Mouse (Mus musculus) small intestine, adult 2 months (tissue): ENCODE measurements around the gene Atp5g2. TPM values are rescaled to one million over a fixed set of nuclear protein-coding genes. Genes with fewer than 3 reads are reported as not detected.

Experiments used
- H3K27ac ChIP-seq: fragments of 200-500 bp; 2 replicates; pipeline ENCODE4 v1.5.1; 2012; ENCODE audit warnings: low read depth, low read length, control low read depth, inconsistent platforms; ENCODE audit not compliant: insufficient read depth
- H3K27me3 ChIP-seq: fragments of 200-500 bp; 2 replicates; pipeline ENCODE4 v1.6.1; 2012; ENCODE audit warnings: mild to moderate bottlenecking, moderate library complexity, low read length, inconsistent platforms; ENCODE audit not compliant: control insufficient read depth, insufficient read depth
- H3K36me3 ChIP-seq: fragments of 200-500 bp; 2 replicates; pipeline ENCODE4 v1.6.1; 2012; ENCODE audit warnings: mild to moderate bottlenecking, low read length, control low read depth, inconsistent platforms; ENCODE audit not compliant: control insufficient read depth, insufficient read depth
- H3K4me1 ChIP-seq: fragments of 200-500 bp; 2 replicates; pipeline ENCODE4 v1.6.1; 2012; ENCODE audit warnings: low read length, inconsistent platforms, mixed read lengths; ENCODE audit not compliant: control insufficient read depth, insufficient read depth, insufficient read length
- H3K4me3 ChIP-seq: fragments of 200-500 bp; 2 replicates; pipeline ENCODE4 v1.5.1; 2012; ENCODE audit warnings: low read depth, mild to moderate bottlenecking, control low read depth, inconsistent platforms, low read length, moderate library complexity
- CTCF ChIP-seq: fragments of 200-500 bp; IDR thresholded peaks from 2 replicates; pipeline ENCODE4 v1.5.1; 2012; ENCODE audit warnings: low read depth, mild to moderate bottlenecking, control low read depth, inconsistent platforms, low read length, moderate library complexity, mixed read lengths; ENCODE audit not compliant: insufficient replicate concordance, insufficient read length; ENCODE audit errors: extremely low read depth
- POLR2A ChIP-seq: fragments of 200-500 bp; IDR thresholded peaks from 2 replicates; pipeline ENCODE4 v1.6.1; 2012; ENCODE audit warnings: low read depth, mild to moderate bottlenecking, control low read depth, inconsistent platforms, low read length, moderate library complexity
- WGBS: fragments of 180-500 bp; shearing (Covaris S2); methylation state at CpG from one replicate; pipeline ENCODE4 v1.1.7; 2018; 5-methylcytosine and 5-hydroxymethylcytosine counted together
- polyA plus RNA-seq: library from polyadenylated mRNA; depleted of rRNA; stranded (reverse); fragments of >200 nt; gene quantifications from 2 replicates; pipeline ENCODE4 v1.2.3, GENCODE M21; 2012

The Atp5g2 gene
- polyA plus RNA-seq, 1 experiment = 295 TPM

DNA sequence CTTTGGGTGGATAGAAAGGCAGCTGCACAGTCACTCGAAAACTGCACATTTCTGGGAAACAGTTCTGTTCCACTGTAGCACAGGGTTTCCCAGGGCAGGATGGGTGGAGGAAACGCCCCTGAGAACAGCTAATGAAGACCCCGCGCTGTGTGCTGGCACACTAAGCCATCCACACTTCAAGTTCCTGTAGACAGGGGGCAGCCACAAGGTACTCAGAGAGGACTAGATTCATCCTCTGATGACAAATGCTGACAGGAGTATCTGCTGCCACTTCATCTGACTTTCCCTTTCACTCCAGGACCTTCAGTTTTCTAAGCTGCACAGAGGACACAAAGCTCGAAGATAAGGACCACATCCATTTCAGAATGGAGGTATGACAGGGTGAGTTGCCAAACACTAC is 32.7 kb upstream of the Atp5g2 start:
- Histone ChIP-seq H3K4me1 (no peaks in the 10 kb centered on the region), H3K27ac (no peak overlapping the region), H3K36me3 (peaks cover 13% of the 10 kb centered on the region), H3K27me3 (no peaks in the 10 kb centered on the region), H3K4me3 (no peak overlapping the region)
- 66% methylated on average over 5 of the region's 5 CpGs for WGBS
- TF ChIP-seq POLR2A = no peak
- no peak for TF ChIP-seq CTCF

DNA sequence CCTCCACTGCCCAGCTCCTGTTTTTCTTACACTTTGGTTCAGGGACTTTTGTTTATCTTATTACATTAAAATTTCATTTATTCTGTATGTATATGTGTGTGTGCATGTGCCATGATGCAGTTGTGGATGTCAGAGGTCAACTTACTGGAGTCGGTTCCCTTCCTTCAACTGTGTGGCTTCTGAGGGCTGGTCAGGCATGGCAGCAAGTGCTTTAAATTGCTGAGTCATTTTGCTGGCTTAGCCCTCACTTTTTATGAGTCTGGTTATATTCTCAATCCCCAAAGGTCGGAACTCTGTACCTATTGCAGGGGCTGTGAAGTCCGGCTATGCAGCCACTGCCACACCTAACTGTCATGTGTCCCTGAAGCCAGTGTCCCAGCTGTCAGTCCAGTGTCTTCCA is 30.8 kb upstream of the Atp5g2 start:
- TF ChIP-seq CTCF = no peak
- TF ChIP-seq POLR2A = no peak
- Histone ChIP-seq H3K4me3 (no peak overlapping the region), H3K27ac (no peak overlapping the region), H3K36me3 (no peaks in the 10 kb centered on the region), H3K4me1 (no peaks in the 10 kb centered on the region), H3K27me3 (0 out of 2 replicates have a peak, but pooled peaks cover 5% of the 10 kb centered on the region)
- WGBS = 36% methylated on average over 3 of the region's 3 CpGs

DNA sequence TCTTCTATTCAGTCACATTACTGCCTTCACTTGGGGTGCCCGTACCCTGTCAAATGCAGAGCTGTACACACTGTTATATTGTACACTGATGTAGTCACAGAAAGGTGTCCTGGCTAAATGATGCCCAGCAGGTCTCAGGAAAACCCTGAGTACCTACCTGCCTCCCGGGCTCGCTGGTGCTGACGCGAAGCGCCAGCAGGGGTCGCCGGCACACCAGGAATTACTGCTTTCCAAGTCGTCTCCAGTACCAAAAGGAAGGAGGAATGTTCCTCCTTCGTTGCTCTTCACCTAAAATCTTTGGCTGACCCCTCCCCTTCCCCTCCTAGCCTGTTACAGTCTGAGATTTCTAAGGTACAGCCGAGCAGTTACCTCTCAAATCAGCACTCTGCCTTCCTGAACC is 26.0 kb upstream of the Atp5g2 start:
- WGBS = 2% methylated on average over 11 of the region's 11 CpGs
- H3K36me3 ChIP-seq = no peaks in the 10 kb centered on the region
- peaks cover 17% of the 10 kb centered on the region for H3K27me3 ChIP-seq
- TF ChIP-seq CTCF = peak; percentile 88
- TF ChIP-seq POLR2A = no peak
- H3K27ac ChIP-seq = no peak overlapping the region
- H3K4me3 ChIP-seq = no peak overlapping the region
- H3K4me1 ChIP-seq = no peaks in the 10 kb centered on the region

DNA sequence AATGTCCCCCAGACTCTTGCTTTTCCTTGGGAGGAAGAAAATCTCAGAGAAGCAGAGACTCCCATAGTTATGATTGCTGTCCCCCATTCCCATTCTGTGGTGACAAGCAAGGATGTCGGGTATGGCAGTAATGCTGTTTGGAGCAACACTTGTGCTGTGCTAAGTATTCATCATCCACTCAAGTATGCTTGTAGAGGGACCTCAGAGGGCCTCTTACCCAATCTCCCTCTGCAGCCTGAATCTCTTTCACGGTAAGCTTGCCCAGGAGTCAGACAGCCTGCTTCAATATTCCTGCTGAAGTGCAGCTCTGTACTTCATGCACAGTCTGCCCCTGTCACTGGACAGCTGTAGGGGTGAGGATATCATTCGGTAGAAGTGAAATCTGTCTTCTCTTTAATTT is 24.7 kb upstream of the Atp5g2 start:
- 34% methylated on average over 3 of the region's 3 CpGs for WGBS
- TF ChIP-seq CTCF = no peak
- TF ChIP-seq POLR2A = no peak
- Histone ChIP-seq H3K36me3 (no peaks in the 10 kb centered on the region), H3K4me3 (no peak overlapping the region), H3K27me3 (peaks cover 30% of the 10 kb centered on the region), H3K27ac (no peak overlapping the region), H3K4me1 (no peaks in the 10 kb centered on the region)

DNA sequence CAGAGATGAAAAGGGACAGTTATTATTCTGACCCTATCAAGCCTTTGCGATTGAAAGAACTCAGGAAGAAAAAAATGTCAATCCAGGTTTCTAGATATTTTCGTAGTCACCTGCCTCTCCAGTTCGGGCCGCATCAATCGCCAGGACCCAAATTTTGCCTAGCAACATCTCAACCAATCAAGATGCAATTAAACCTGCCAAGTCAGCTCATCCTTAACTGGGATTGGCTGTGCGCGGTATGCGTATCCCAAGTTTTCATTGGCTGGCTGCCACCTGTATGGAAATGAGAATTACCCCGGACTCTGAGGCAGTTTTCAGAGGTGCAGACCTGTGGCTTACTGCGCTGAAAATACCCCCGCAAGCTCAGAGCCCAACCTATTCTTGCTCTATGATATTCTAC is 21.4 kb upstream of the Atp5g2 start:
- Histone ChIP-seq H3K27ac (no peak overlapping the region), H3K4me1 (no peaks in the 10 kb centered on the region), H3K36me3 (no peaks in the 10 kb centered on the region), H3K27me3 (peaks cover 31% of the 10 kb centered on the region), H3K4me3 (no peak overlapping the region)
- WGBS = 2% methylated on average over 11 of the region's 11 CpGs
- no peak for TF ChIP-seq POLR2A
- TF ChIP-seq CTCF = no peak

DNA sequence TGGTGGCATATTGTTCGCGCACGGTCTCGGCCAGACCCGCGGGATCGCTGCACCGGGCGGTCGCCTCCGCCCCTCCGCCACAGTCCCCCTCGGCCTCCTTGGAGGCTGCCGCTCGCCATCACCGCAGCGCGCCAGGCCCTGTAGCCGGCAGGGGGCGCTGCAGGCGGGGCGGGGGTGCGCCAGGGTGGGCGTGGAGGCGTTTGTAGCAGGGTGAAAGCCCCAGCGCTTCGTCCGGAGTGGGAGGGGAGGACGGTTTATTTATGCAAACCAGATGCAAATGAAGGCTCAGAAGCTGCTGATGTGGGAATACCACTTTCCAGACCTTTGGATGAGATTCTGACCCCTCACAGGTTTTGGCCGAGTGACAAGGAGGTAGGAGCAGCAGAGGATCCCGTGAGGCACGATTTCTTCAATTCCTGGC is 20.8 kb upstream of the Atp5g2 start:
- peaks cover 28% of the 10 kb centered on the region for H3K27me3 ChIP-seq

DNA sequence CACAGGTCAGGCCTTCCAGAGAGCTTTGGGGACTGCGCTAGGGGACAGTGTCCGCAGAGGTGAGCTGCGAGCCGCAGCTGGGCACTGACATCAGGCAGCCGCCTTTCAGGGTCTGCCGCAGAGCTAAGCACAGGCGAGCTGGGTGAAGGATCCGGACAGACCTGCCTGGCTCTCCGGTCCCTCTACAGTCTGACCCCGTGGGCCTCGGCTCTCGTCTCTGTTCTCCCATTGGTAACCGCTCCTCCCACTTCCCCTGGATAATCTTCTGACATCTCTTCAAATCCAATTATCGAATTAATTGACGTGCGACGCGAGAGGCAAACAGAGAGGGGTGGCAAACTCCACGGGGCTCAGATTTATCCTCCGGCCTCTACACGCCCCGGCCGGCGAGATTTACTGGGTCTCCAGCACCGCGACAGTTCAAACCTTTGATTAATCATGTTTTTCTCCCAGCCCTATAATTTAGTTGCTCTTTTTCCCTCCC is 20.2 kb upstream of the Atp5g2 start:
- TF ChIP-seq POLR2A (no peak), CTCF (no peak)

More for the DNA sequence above, 20.8 kb upstream of the Atp5g2 start:
- no peak overlapping the region for H3K27ac ChIP-seq
- WGBS = under 1% methylated on average over 32 of the region's 32 CpGs
- peak overlapping the region; percentile 58 for H3K4me3 ChIP-seq
- H3K4me1 ChIP-seq = no peaks in the 10 kb centered on the region
- H3K36me3 ChIP-seq = no peaks in the 10 kb centered on the region
- TF ChIP-seq POLR2A = no peak
- peak; percentile 46; the same call in 1 of the 2 replicates for TF ChIP-seq CTCF

DNA sequence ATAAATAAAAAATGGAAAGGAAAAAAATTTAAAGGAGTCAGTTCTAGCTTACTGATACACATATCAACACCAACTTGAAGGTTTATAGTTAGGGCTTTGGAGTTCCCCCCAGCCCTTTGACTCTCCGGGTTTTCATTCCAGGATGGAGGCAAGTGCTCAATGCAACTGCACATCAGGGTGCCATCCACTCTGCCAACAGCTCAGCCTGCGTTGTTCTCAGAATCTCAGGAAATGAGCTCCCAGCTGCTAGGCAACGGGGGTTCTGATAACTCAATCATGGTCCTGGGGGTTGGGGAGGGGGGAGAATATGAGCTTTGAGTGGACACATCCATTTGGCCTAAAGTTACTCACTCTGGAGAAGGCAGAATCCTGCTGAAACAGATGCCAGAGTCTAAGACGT is 13.6 kb upstream of the Atp5g2 start:
- TF ChIP-seq CTCF = no peak
- TF ChIP-seq POLR2A = no peak
- 42% methylated on average over 4 of the region's 4 CpGs for WGBS

More for the DNA sequence above, 20.2 kb upstream of the Atp5g2 start:
- H3K36me3 ChIP-seq = no peaks in the 10 kb centered on the region
- H3K4me1 ChIP-seq = no peaks in the 10 kb centered on the region
- no peak overlapping the region for H3K27ac ChIP-seq
- H3K27me3 ChIP-seq = peaks cover 28% of the 10 kb centered on the region
- H3K4me3 ChIP-seq = peak overlapping the region; percentile 58
- 9% methylated on average over 26 of the region's 26 CpGs for WGBS

More for the DNA sequence above, 13.6 kb upstream of the Atp5g2 start:
- no peak overlapping the region for H3K4me3 ChIP-seq
- H3K36me3 ChIP-seq = no peaks in the 10 kb centered on the region
- H3K27ac ChIP-seq = no peak overlapping the region
- no peaks in the 10 kb centered on the region for H3K27me3 ChIP-seq
- H3K4me1 ChIP-seq = no peaks in the 10 kb centered on the region
